Mouse (Mus musculus) cerebellum, adult 9-10 months (tissue): Measurements from ENCODE around the gene Ap3m1.

ENCODE experiments used
- DNase-seq: peaks from one replicate; pipeline ENCODE4 v3.0.0; 2022

Gene Ap3m1

GRCm38 (mm10) chr14:20997548-20997947 is 54.8 kb downstream of the Ap3m1 start:
- peak; percentile 16 for DNase-seq

GRCm38 (mm10) chr14:20996361-20996760 is 55.9 kb downstream of the Ap3m1 start:
- DNase-seq = no peak

- DNase-seq = no peak
Observed at GRCm38 (mm10) chr14:20995497-20995896, 56.8 kb downstream of the Ap3m1 start.

- no peak for DNase-seq
Observed at GRCm38 (mm10) chr14:20994475-20994874, 57.8 kb downstream of the Ap3m1 start.

GRCm38 (mm10) chr14:20993067-20993691 is 59.1 kb downstream of the Ap3m1 start:
- peak; percentile 62 for DNase-seq

GRCm38 (mm10) chr14:20991492-20991891 is 60.8 kb downstream of the Ap3m1 start:
- no peak for DNase-seq

- DNase-seq = no peak
Observed at GRCm38 (mm10) chr14:20985482-20985881, 66.8 kb downstream of the Ap3m1 start.

- DNase-seq = peak; percentile 37
Observed at GRCm38 (mm10) chr14:20983832-20984231, 68.5 kb downstream of the Ap3m1 start.
